Mouse (Mus musculus): ENCODE results near the gene Maats1.
A peak's percentile ranks its signal among the peaks of the same experiment; 100 is the strongest.

Maats1 gene

DNA sequence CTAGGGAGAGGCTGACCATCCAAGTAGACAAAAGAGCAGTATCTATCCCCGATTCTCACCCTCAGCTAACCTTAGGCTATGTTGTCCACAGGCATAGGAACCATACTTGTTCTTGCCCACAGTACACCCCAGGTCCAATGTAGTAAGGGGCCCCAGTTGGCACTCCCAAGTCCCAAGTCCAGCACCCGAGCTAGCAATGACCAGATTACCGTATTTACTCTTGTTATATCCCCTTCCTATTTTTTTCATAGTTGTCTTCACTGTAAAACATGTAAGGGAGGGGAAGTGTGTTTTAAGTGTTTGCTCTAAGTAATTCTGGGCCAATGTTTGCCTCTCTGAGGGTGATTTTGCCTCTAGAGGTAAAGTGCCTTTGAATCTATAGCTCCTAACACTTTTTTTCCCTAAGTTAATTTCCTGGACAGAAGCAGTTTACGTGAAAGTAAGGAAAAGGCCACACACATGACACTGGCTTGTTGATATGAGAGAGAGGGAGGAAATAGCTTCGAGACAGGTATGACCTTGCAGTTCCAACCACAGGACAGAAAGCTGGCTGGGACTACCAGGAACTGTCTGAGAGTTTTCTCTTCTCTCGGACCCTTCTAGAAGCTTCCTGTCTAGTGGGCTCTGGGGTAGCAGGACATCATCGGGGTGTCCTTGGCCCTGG is 47.1 kb downstream of the Maats1 start, which contains the start of gene Nr1i2:
Gene Nr1i2, minus strand, starts transcription at position 140 of the 664 bp plus-strand sequence.
- no peak for DNase-seq (ENCODE audit: low read depth, low spot score)

DNA sequence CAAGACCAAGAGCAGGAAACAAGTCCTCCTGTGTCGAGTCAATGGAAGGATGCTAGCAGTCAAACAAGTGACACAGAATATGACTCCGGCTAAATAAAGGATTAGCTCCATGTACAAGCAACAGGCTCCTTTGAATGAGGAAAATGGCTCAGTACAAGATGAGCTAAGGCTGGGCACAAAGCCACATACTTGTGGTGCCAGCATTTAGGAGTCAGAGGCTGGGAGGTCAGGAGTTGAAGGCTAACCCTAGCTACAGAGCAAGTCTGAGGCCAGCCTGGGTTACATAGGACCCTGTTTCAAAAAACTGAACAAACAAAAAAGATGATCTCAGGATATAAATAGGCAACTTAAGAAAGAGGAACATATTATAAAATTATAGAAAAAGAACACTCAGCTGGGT is 51.8 kb downstream of the Maats1 start:
- DNase-seq (ENCODE audit: low read depth, low spot score), result no peak

DNA sequence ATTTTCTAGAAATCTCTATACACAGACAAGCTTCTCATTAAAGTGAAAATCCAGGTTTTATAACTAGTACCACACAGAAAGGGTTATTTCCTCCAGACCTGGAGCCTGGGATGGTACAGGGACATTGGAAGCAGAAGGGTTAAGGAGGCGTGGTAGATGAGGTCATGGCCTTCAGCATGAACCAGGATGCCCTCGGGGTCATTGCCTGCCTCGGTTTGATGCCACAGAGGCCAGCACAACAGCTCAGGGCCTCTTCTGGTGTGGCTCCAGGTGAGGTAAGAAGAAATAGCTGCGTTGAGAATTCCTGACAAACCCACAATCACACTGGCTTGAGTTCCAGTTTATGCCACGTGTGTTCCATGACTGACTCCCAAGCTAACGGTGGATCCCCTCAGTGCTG is 53.1 kb downstream of the Maats1 start:
- no peak for DNase-seq (ENCODE audit: low read depth, low spot score)

DNA sequence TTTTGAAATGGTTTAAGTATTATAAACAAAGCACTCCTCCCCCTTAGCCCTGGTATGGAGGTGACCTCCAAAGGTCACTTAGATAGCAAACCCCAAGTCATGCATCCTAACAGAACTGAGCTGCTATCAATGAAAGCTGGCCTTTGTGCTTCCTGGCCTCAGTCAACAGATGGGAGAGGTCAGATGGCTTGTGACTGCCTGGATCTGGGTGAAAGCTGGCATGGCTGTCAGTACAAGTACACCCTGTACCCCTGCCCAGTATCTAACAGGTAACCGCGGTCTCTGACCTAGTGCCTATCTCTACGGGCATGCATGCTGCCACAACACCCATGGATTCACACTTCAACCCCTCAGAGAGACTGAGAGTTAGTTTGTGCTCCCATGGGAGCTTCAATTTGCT is 54.2 kb downstream of the Maats1 start:
- DNase-seq (ENCODE audit: low read depth, low spot score), result no peak

DNA sequence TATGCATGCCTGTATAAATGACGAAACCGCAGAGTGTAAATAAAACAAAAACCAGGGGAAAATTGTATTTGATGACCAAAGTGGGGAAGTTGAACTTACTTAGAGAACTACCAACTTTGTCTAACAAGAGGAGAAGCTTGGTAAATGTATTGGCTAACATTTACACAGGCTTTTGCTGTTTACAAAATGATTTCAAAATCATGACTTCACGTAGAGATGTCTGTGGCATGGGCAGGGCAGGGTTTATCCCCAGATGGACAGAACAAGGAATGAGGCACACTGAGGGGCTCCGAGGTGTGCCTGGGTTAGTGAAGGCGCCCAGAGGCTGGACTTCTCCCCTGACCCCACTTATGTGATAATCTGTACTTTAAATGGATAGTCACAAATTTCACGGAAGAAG is 54.6 kb downstream of the Maats1 start:
- DNase-seq (ENCODE audit: low read depth, low spot score), result no peak

DNA sequence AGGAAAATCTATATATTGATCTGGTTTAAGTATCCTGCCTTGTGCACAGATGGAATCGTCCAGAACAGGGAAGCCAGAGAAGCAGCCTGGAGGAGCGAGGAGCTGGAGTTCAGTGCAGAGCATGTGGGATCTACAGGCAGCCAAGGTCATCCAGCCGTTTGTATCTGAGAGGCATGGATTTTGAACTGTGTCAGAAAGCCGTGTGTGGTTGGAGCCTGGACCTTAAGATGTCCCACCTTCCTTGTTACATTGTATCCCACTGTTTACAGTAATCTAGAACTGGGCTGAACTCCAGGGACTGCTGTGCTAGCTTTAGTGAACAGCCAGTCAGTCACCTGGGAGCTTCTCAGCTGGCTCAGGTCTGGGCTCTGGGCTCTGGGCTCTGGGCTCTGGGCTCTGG is 55.4 kb downstream of the Maats1 start:
- no peak for DNase-seq (ENCODE audit: low read depth, low spot score)

DNA sequence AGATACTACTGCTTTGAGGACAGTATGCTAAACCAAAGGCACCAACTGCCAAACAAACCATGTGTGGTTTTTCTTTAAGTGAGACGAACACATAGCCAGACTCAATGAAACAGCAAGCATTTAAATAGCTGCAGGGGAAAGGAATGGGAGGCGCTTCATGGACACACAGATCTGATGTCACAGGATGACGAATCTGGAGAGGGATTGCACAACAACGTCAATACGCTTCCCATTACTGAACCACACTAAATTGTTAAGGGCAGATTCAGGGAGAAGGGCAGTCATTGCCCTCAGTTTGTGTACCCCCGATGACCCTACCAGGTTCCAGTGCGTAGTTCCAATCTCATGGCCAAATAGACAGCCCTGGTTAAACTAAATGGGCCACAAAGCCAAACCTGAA is 56.1 kb downstream of the Maats1 start:
- no peak for DNase-seq (ENCODE audit: low read depth, low spot score)

DNA sequence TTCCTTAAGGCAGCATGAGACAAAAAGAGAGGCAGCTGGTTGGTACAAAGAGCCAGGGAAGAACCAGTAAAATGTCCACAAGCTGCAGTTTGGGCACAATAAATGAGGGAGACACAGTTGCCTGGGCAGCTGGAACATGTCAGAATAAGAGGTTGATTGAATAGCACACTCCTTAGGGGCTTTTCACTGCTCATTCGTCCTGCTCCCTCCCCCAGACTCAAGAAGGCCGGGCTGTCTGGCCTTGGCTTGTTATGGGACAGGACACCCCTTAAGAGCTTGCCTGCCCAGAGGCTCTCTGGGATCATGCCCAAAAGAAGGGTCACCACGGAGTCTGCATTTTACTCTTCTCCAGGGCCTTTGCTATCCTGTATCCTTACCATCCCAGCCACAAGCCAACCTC is 58.6 kb downstream of the Maats1 start:
- no peak for DNase-seq (ENCODE audit: low read depth, low spot score)

DNA sequence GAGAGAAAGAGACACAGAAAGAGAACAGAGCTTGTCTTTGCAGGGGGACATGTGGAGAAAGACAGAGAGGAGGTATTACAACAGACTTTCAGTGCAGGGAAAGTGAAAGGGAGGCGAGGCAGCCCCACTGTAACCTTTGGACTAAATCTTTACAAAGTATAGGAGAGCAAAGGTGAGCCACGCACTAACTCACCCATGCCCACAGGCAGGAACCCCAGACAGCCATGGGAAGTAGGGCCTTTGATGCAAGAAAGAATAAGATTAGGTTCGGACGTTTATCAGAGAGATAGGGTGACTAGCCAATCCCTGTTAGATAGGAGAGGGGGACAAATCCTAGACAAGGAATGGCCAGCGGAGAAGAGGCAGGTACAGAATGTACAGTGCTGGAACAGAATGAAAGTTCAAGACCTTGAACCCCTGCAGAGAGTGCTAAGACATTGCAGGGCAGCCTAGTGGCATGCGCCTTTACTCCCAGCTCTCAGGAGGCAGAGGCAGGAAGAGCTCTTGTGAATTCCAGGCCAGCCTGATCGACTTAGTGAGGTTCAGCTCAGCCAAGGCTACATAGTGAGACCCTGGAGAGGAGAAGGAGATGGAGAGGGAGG is 59.3 kb downstream of the Maats1 start:
- no peak for DNase-seq (ENCODE audit: low read depth, low spot score)

DNA sequence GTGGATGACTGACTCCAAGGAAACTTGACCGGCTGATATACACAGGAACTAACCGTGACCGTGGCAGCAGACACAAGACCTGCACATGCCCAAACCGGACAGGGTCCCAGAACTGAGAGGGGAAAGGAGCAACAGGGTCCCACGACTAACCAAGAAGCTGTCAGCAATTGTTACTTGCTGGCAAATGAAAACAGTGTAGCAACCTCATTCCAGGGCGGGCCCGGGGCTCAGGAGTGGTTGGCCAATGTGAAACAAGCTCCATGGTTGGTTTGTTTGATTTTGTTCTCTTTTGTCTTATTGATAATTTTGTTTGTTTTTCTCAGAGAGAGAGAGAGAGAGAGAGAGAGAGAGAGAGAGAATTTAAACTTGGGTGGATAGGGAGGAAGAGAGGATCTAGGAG is 61.0 kb downstream of the Maats1 start:
- no peak for DNase-seq (ENCODE audit: low read depth, low spot score)

DNA sequence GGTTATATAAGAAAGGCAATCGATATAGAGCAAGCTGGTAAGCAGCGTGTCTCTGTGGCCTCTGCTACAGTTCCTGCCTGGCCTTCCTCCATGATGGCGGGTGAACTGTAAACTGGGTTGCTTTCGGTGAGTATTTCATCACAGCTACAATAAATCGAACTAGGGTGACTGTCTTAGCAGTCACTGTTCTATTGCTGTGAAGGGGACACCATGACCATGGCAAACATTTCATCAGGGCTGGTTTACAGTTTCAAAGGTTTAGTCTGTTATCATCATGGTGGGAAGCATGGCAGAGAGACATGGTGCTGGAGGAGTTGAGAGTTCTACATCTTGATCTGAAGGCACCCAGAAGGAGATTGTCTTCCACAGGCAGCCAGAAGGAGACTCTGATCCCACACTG is 62.1 kb downstream of the Maats1 start:
- DNase-seq (ENCODE audit: low read depth, low spot score), result no peak

DNA sequence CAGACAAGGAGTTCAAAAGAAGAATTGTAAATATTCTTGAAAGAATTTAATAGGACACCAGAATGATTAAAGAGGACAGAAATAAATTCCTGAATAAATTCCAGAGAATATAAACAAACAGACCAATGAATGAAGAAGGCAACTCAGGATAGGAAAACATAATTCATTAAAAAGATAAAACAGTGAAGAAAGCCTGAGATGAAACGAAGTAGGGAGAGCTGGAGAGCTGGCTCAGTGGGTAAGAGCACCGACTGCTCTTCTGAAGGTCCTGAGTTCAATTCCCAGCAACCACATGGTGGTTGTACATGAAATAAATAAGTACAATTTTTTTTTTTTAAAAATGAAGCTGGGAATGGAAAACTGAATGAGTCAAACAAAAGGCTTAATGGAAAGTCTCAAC is 67.2 kb downstream of the Maats1 start:
- no peak for DNase-seq (ENCODE audit: low read depth, low spot score)

DNA sequence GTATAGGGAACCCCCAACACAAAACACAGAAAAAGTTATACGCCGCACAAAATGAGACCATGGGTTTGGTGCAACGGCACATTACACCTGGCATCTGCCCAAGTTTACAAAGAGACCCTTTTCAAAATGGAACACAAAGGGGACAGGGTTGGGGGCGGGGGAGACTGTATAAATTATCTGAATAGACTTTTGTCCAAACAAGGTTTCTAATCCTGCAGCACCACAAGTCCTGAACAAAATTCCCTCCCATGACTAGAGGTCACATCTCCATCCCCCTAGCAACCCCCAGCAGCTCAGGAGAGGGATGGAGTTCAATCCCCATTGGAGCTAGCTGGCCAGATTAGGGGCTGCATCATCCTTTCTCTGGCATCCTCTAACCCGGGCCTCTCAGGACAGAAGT is 69.5 kb downstream of the Maats1 start:
- DNase-seq (ENCODE audit: low read depth, low spot score), result no peak

DNA sequence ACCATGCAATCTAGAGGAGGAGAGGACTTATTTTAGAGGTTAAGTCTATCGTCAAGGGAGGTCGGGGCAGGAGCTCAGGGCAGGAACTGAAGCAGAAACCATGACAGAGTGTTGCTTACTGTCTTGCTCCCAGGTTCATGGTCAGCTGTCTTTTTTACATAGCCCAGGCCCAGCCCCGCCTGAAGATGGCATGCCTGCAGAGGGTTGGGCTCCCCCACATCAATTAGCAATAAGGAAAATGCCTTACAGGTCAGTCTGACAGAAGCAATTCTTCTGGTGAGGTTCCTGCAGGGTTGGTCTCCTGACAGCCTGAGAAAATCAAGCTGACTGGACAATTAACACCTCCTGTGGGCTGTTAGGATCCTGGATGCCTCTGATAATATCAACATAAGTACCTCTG is 70.3 kb downstream of the Maats1 start:
- peak; percentile 30 for DNase-seq (ENCODE audit: low read depth, low spot score)

DNA sequence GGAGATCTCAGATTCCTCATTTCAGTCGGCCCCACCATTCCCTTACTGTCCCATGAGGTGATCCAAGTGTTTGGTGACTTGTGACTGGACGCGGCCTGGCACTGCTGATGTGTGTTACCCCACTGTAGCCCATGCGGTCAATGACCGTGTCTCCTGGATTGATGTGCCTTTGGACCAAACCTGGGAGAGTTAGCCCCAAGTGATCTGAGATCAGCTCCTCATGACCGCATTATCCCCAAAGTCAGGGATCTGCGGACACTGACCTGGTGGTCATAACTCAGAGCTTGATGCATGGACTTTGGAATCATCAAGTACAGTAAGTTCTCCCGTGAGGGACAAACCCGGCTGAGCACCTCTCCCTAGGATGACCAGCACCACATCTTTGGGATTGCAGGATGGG is 86.0 kb downstream of the Maats1 start:
- no peak for DNase-seq (ENCODE audit: low read depth, low spot score)

DNA sequence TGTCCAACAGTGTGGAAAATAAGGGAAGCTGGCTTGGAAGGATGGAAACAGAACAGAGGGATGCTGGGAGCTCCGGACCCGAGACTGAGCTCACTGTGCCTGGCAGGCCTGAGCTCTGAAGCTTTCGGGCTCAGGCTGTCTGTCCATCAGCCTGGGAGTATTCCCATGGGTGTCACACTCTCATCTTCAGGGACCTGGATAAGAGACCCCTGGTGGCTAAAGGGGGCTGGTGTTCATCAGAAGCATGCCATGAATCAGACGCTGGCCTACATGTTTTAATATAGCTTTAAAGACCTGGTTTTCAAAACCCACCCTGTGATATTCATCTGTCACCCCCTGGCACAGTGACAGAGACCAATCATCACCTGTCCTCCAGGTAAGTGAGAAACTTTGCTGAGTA is 86.8 kb downstream of the Maats1 start:
- DNase-seq (ENCODE audit: low read depth, low spot score), result peak; percentile 53

DNA sequence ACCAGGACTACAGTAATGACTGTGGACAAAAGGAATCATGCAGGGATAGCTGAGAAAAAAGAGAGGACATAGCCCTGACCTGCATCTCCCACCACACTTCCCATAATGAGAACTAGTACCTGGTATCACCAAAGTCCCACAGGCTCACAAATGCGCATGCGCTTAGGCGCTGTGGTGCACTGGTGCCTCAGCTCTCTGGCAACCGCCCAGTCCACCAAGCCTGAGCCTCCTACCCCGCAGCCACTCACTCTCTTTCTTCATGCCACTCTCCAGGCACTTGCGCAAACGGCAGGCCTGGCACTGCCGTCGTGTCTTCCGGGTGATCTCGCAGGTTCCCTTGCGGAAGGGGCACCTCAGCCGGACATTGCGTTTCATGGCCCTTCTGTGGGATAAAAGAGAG is 87.9 kb downstream of the Maats1 start:
- peak; percentile 82 for DNase-seq (ENCODE audit: low read depth, low spot score)

DNA sequence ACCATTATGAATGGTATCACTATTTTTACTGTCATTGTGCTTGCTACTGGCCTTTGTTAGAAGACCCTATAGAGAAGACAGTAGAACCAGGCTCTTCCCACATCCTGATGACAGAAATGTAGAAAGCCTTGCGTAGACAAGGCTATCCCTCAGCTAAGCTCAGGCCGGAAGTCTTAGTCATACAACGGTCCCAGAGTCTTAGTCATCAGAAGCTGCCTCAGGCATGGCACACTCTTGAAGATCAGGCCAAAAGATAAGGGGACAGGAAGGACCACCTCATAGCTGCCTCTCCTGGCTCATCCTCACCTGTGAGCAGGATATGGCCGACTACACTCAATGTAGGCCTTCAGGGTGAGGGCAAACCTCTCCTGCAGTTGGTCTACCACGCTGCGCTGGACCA is 91.5 kb downstream of the Maats1 start:
- DNase-seq (ENCODE audit: low read depth, low spot score), result no peak

DNA sequence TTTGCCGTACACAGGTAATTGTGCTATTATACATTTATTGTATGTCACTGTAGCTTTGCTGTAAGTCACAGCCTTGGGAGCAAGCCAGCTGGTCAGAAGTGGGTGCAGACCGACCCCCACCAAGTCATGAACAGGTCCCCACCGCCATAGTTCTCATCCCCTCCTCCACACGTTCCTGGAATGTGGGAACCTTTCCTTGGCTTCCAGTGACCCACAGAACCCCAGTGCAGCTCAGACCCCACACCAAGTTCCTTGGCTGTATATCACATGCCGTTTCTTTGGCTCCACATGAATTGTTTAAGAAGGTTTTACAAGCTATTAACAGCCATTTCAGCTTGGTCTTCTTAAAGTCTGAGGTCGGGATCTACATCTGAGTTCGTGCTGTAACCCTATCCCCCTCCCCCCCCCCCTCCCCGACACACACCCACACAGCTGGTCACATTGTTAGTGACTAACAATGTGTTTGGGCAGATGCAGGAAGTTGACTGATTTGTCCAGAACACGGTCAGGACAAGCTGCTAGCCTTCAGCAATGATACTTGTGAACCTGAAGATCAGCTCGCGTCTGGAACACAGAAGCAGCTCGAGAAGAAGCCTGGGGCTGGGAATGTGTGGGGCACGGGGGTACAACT is 93.5 kb downstream of the Maats1 start:
- peak; percentile 62 for DNase-seq (ENCODE audit: low read depth, low spot score)
